Mouse (Mus musculus) embryonic facial prominence, embryonic 14.5 days (tissue): Measurements from ENCODE around the gene Smyd3. TPM values are rescaled to one million over a fixed set of nuclear protein-coding genes. Genes with fewer than 3 reads are reported as not detected.

Experiments used
- ATAC-seq: fragments of 200-750 bp; cut with Nextera tagmentation; 2 replicates; pipeline ENCODE4 v1.8.0; 2017; ENCODE audit warnings: low read depth, moderate number of reproducible peaks, moderate TSS enrichment
- DNase-seq: peaks from one replicate; pipeline ENCODE4 v3.0.0-alpha.2; 2015; ENCODE audit warnings: low spot score
- H3K27ac ChIP-seq: fragments of 300-500 bp; sonication (generic); replicated peaks from 2 replicates; pipeline ENCODE4 v1.5.1; 2014; ENCODE audit warnings: low read depth, mild to moderate bottlenecking, low read length, moderate library complexity
- H3K27me3 ChIP-seq: fragments of 300-500 bp; sonication (generic); replicated peaks from 2 replicates; pipeline ENCODE4 v1.6.1; 2014; ENCODE audit warnings: low read length; ENCODE audit not compliant: control insufficient read depth, insufficient read depth
- H3K36me3 ChIP-seq: fragments of 300-500 bp; sonication (generic); 2 replicates; pipeline ENCODE4 v1.6.1; 2014; ENCODE audit warnings: low read length, mixed read lengths; ENCODE audit not compliant: control insufficient read depth, insufficient read depth
- H3K4me1 ChIP-seq: fragments of 300-500 bp; sonication (generic); 2 replicates; pipeline ENCODE4 v1.6.1; 2014; ENCODE audit warnings: antibody characterized with exemption, low read length; ENCODE audit not compliant: control insufficient read depth, insufficient read depth
- H3K4me2 ChIP-seq: fragments of 300-500 bp; sonication (generic); 2 replicates; pipeline ENCODE4 v1.6.1; 2014; ENCODE audit warnings: low read depth, mild to moderate bottlenecking, low read length, moderate library complexity, mixed read lengths
- H3K4me3 ChIP-seq: fragments of 300-500 bp; sonication (generic); 2 replicates; pipeline ENCODE4 v1.5.1; 2014; ENCODE audit warnings: low read depth, mild to moderate bottlenecking, low read length
- H3K9ac ChIP-seq: fragments of 300-500 bp; sonication (generic); 2 replicates; pipeline ENCODE4 v1.6.1; 2014; ENCODE audit warnings: low read depth, mild to moderate bottlenecking, low read length, moderate library complexity, mixed read lengths
- H3K9me3 ChIP-seq: fragments of 300-500 bp; sonication (generic); 2 replicates; pipeline ENCODE4 v1.6.1; 2016; ENCODE audit warnings: low read length; ENCODE audit not compliant: control insufficient read depth
- WGBS: fragments of 180-500 bp; shearing (Covaris S2); extraction: QIAGEN DNeasy Blood & Tissue Kit; methylation state at CpG from one replicate; pipeline ENCODE4 v1.1.7; 2014; 5-methylcytosine and 5-hydroxymethylcytosine counted together
- polyA plus RNA-seq: library from polyadenylated mRNA; unstranded; fragments of >200 nt; fragmentation: Nextera tagmentation; extraction: Ambion mirVana; gene quantifications from 2 replicates; pipeline ENCODE4 v1.2.1, GENCODE M21; 2014

The Smyd3 gene
- polyA plus RNA-seq, 1 experiment from 2014 or later = 16.7 TPM

DNA sequence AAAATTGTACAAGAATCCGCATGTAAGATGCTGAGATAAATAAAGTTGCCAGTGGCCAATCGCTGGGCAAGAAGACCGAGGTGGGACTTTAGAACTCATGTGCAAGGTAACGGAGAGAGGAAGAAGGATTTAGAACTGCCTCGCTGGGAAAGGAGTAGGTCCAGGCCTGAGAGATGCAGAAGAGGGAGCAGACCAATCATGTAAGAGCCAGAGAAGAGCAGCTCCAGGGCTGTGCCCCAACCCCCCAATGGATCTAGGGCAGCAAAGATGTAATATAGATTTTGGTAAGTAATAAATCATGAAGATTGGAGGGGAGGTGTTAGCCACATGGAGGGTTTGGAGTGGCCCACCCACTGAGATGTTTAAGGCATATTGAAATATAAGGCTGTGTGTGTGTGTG is 180.3 kb downstream of the Smyd3 start:
- WGBS = 86% methylated on average over 5 of the region's 5 CpGs
- Histone ChIP-seq H3K27me3 (no peaks in the 10 kb centered on the region), H3K4me2 (no peak overlapping the region), H3K9me3 (no peaks in the 10 kb centered on the region), H3K36me3 (no peaks in the 10 kb centered on the region), H3K9ac (no peak overlapping the region), H3K4me1 (no peaks in the 10 kb centered on the region), H3K27ac (no peak overlapping the region), H3K4me3 (no peak overlapping the region)
- DNase-seq (no peak), ATAC-seq (no peak)

- Histone ChIP-seq H3K4me2 (no peak overlapping the region), H3K9me3 (no peaks in the 10 kb centered on the region), H3K4me3 (no peak overlapping the region), H3K36me3 (no peaks in the 10 kb centered on the region), H3K27ac (no peak overlapping the region), H3K9ac (no peak overlapping the region), H3K4me1 (no peaks in the 10 kb centered on the region), H3K27me3 (no peaks in the 10 kb centered on the region)
- no peak for ATAC-seq
- WGBS = 92% methylated on average over 3 of the region's 3 CpGs
- no peak for DNase-seq
Observed at GRCm38 (mm10) chr1:179326965-179327308, 190.9 kb downstream of the Smyd3 start.

- WGBS = 86% methylated on average over 9 of the region's 9 CpGs
- Histone ChIP-seq H3K9me3 (no peaks in the 10 kb centered on the region), H3K27ac (no peak overlapping the region), H3K36me3 (no peaks in the 10 kb centered on the region), H3K27me3 (no peaks in the 10 kb centered on the region), H3K4me2 (no peak overlapping the region), H3K4me1 (no peaks in the 10 kb centered on the region), H3K4me3 (no peak overlapping the region), H3K9ac (no peak overlapping the region)
- ATAC-seq (no peak), DNase-seq (no peak)
Observed at GRCm38 (mm10) chr1:179326262-179326964, 191.4 kb downstream of the Smyd3 start.

- Histone ChIP-seq H3K4me3 (no peak overlapping the region), H3K27ac (no peak overlapping the region), H3K36me3 (no peaks in the 10 kb centered on the region), H3K4me2 (no peak overlapping the region), H3K9me3 (no peaks in the 10 kb centered on the region), H3K27me3 (no peaks in the 10 kb centered on the region), H3K9ac (no peak overlapping the region), H3K4me1 (no peaks in the 10 kb centered on the region)
- ATAC-seq (no peak), DNase-seq (no peak)
- 70% methylated on average over 6 of the region's 6 CpGs for WGBS
Observed at GRCm38 (mm10) chr1:179324271-179324670, 193.6 kb downstream of the Smyd3 start.

- Histone ChIP-seq H3K9me3 (no peaks in the 10 kb centered on the region), H3K4me1 (no peaks in the 10 kb centered on the region), H3K4me3 (no peak overlapping the region), H3K4me2 (no peak overlapping the region), H3K27ac (no peak overlapping the region), H3K36me3 (no peaks in the 10 kb centered on the region), H3K9ac (no peak overlapping the region), H3K27me3 (no peaks in the 10 kb centered on the region)
- DNase-seq = peak; percentile 7
- 67% methylated on average over 5 of the region's 5 CpGs for WGBS
- no peak for ATAC-seq
Observed at GRCm38 (mm10) chr1:179313618-179314017, 204.2 kb downstream of the Smyd3 start.

DNA sequence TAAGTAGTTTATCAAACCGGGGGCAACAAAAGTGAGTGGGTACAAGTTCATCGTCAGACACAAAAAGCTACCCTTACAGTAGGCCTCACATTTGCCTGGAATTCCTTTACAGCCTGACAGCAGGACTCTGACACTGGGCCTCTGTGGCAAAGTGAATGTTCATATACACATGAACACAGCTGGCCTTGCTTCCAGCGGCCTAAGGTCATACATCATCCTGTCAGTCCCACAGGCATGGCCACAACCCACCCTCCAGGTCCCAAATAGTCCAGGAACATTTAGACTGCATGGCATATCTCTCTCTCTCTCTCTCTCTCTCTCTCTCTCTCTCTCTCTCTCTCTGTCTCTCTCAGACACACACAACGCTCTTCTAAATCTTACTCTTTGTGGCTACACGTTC is 208.4 kb downstream of the Smyd3 start:
- Histone ChIP-seq H3K4me2 (no peak overlapping the region), H3K36me3 (no peaks in the 10 kb centered on the region), H3K9me3 (no peaks in the 10 kb centered on the region), H3K27me3 (no peaks in the 10 kb centered on the region), H3K27ac (no peak overlapping the region; the same call in 1 of the 2 replicates), H3K4me3 (no peak overlapping the region), H3K4me1 (no peaks in the 10 kb centered on the region), H3K9ac (no peak overlapping the region)
- ATAC-seq = no peak
- WGBS = 58% methylated on average over 5 of the region's 5 CpGs
- DNase-seq = no peak

GRCm38 (mm10) chr1:179302446-179303230 is 215.2 kb downstream of the Smyd3 start:
- Histone ChIP-seq H3K4me3 (no peak overlapping the region), H3K9me3 (0 out of 2 replicates have a peak, but pooled peaks cover 2% of the 10 kb centered on the region), H3K27me3 (no peaks in the 10 kb centered on the region), H3K4me1 (no peaks in the 10 kb centered on the region), H3K9ac (no peak overlapping the region), H3K27ac (no peak overlapping the region), H3K36me3 (no peaks in the 10 kb centered on the region), H3K4me2 (no peak overlapping the region)
- DNase-seq (no peak), ATAC-seq (no peak)
- WGBS = 84% methylated on average over 13 of the region's 13 CpGs

- H3K4me3 ChIP-seq = no peak overlapping the region
- no peak overlapping the region for H3K27ac ChIP-seq
- 30% methylated on average over 6 of the region's 6 CpGs for whole genome bisulfite sequencing
- H3K9me3 ChIP-seq = no peaks in the 10 kb centered on the region
- H3K4me1 ChIP-seq = 0 out of 2 replicates have a peak, but pooled peaks cover 3% of the 10 kb centered on the region
- no peaks in the 10 kb centered on the region for H3K36me3 ChIP-seq
- ATAC-seq (peak; percentile 41; the same call in 1 of the 2 replicates), DNase-seq (peak; percentile 39)
- H3K27me3 ChIP-seq = no peaks in the 10 kb centered on the region
- no peak overlapping the region for H3K4me2 ChIP-seq
- H3K9ac ChIP-seq = no peak overlapping the region
Observed at GRCm38 (mm10) chr1:179295626-179296025, 222.2 kb downstream of the Smyd3 start.
